Mouse (Mus musculus): ENCODE results near the gene Gm28372. TPM values are rescaled to one million over a fixed set of nuclear protein-coding genes. Genes with fewer than 3 reads are reported as not detected.

The Gm28372 gene
- polyA plus RNA-seq, 1 experiment from 2014 or later, result not detected

GRCm38 (mm10) chr2:130453421-130453820 is 48.4 kb downstream of the Gm28372 start:
- H3K27me3 ChIP-seq, result no peaks in the 10 kb centered on the region
- H3K4me1 ChIP-seq (replicated peaks), result peaks cover 41% of the 10 kb centered on the region
- H3K27ac ChIP-seq, result no peak overlapping the region
- H3K4me3 ChIP-seq, result no peak overlapping the region
- H3K9me3 ChIP-seq (replicated peaks), result no peaks in the 10 kb centered on the region
- 56% methylated on average over 6 of the region's 6 CpGs for WGBS
- H3K4me2 ChIP-seq, result no peak overlapping the region
- no peaks in the 10 kb centered on the region for H3K36me3 ChIP-seq
- H3K9ac ChIP-seq, result no peak overlapping the region
- ATAC-seq (replicated peaks; ENCODE audit: insufficient number of reproducible peaks, insufficient read depth, low FRiP score, low read depth), result no peak

DNA sequence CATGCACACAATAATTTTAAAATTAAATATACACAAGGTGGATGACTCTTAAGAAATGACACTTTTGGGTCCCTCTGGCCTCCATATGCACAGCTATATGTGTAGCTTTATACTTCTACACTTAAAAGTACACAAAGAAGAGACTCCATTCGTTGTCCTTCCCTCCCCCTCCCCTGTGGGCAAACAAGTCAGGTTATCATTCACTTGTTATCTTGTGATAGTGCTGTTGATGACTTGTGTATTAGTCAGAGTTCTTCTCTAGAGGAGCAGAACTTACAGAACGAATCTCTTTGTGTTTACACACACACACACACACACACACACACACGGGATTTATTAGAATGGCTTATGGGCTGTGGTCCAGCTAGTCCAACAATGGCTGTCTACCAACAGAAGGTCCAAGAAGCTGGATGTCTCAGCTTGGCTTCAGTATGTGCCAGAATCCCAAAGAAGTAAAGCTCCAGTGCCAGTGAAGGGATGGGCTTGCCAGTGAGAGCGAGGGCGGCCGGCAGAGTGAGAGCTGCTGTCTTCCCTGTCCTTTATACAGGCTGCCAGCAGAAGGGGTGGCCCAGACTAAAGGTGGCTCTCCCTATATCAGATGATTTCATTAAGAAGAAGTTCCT is 49.8 kb downstream of the Gm28372 start:
- peaks cover 32% of the 10 kb centered on the region for H3K4me1 ChIP-seq (replicated peaks)
- no peak overlapping the region for H3K4me3 ChIP-seq
- no peak overlapping the region for H3K27ac ChIP-seq
- H3K9me3 ChIP-seq (replicated peaks), result no peaks in the 10 kb centered on the region
- no peak for ATAC-seq (replicated peaks; ENCODE audit: insufficient number of reproducible peaks, insufficient read depth, low FRiP score, low read depth)
- 63% methylated on average over 6 of the region's 6 CpGs for WGBS
- no peaks in the 10 kb centered on the region for H3K27me3 ChIP-seq
- no peak overlapping the region for H3K9ac ChIP-seq
- H3K36me3 ChIP-seq, result no peaks in the 10 kb centered on the region
- no peak overlapping the region for H3K4me2 ChIP-seq

Other genes starting within 250 kb of the Gm28372 start
- gene Snrpb, start 225.8 kb upstream of the Gm28372 start, polyA plus RNA-seq (2015; fragmentation: Nextera tagmentation; extraction: Ambion mirVana), result 361 and 429 TPM in 2 replicates
- gene Tmc2, start 210.0 kb upstream of the Gm28372 start, polyA plus RNA-seq (2015; fragmentation: Nextera tagmentation; extraction: Ambion mirVana), result not detected in 2 replicates
- gene Nop56, start 130.8 kb upstream of the Gm28372 start, polyA plus RNA-seq (2015; fragmentation: Nextera tagmentation; extraction: Ambion mirVana), result 103 and 150 TPM in 2 replicates
- gene Idh3b, start 120.7 kb upstream of the Gm28372 start, polyA plus RNA-seq (2015; fragmentation: Nextera tagmentation; extraction: Ambion mirVana), result 288 and 290 TPM in 2 replicates
- 0.58 and 1.2 TPM in 2 replicates for gene Ebf4, start 110.1 kb upstream of the Gm28372 start, polyA plus RNA-seq (2015; fragmentation: Nextera tagmentation; extraction: Ambion mirVana)
- gene Cpxm1, start 7.7 kb upstream of the Gm28372 start, polyA plus RNA-seq (2015; fragmentation: Nextera tagmentation; extraction: Ambion mirVana), result 30.8 and 49.7 TPM in 2 replicates
- not detected in 2 replicates for gene 1700020A23Rik, start within 50 bp of the Gm28372 start, polyA plus RNA-seq (2015; fragmentation: Nextera tagmentation; extraction: Ambion mirVana)
- not detected in 2 replicates for gene Tmem239, start 1.2 kb downstream of the Gm28372 start, polyA plus RNA-seq (2015; fragmentation: Nextera tagmentation; extraction: Ambion mirVana)
- gene Vps16, start 19.1 kb downstream of the Gm28372 start, polyA plus RNA-seq (2015; fragmentation: Nextera tagmentation; extraction: Ambion mirVana), result 49.0 and 58.2 TPM in 2 replicates
- gene Pced1a, start 19.5 kb downstream of the Gm28372 start, polyA plus RNA-seq (2015; fragmentation: Nextera tagmentation; extraction: Ambion mirVana), result 7.1 and 7.2 TPM in 2 replicates
- gene Ptpra, start 45.0 kb downstream of the Gm28372 start, polyA plus RNA-seq (2015; fragmentation: Nextera tagmentation; extraction: Ambion mirVana), result 60.7 and 73.6 TPM in 2 replicates
- gene Mrps26, start 158.5 kb downstream of the Gm28372 start, polyA plus RNA-seq (2015; fragmentation: Nextera tagmentation; extraction: Ambion mirVana), result 61.2 and 67.6 TPM in 2 replicates
- not detected in 2 replicates for gene Oxt, start 170.9 kb downstream of the Gm28372 start, polyA plus RNA-seq (2015; fragmentation: Nextera tagmentation; extraction: Ambion mirVana)
- 0.36 TPM in 1 of 2 replicates, not detected in the other for gene Avp, start 177.3 kb downstream of the Gm28372 start, polyA plus RNA-seq (2015; fragmentation: Nextera tagmentation; extraction: Ambion mirVana)
- 11.2 and 12.6 TPM in 2 replicates for gene Fastkd5, start 224.8 kb downstream of the Gm28372 start, polyA plus RNA-seq (2015; fragmentation: Nextera tagmentation; extraction: Ambion mirVana)
- 5.8 and 8.5 TPM in 2 replicates for gene Ubox5, start 224.8 kb downstream of the Gm28372 start, polyA plus RNA-seq (2015; fragmentation: Nextera tagmentation; extraction: Ambion mirVana)
- 1.8 and 2.6 TPM in 2 replicates for gene Lzts3, start 237.6 kb downstream of the Gm28372 start, polyA plus RNA-seq (2015; fragmentation: Nextera tagmentation; extraction: Ambion mirVana)